Mouse (Mus musculus) right cerebral cortex, postnatal 10 days (tissue): ENCODE results near the gene Prune2.

ENCODE experiments used
- DNase-seq, 2 experiments: peaks; one replicate each; pipeline ENCODE4 v3.0.0; 2021; ENCODE audit warnings: low spot score in 2 of 2

Gene Prune2

DNA sequence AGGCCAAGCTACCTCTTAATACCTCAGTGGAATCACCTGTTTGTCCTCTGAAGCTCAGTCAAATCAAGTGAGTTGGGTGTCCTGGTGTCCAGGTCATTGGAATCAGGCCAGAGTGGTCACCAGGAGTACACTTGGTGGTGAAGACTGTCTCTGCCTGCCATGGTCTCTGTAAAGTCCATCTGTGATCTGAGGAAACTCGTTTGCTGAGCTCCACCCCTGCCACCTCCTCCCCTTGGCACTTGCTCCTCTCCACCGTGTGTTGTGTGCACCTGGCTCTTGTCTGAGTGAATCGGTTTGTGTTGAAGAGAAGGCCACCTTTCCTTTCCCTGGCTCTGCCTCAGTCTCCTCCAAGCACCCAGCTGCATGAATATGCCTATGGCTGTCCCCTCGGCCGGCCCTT lies 238.8 kb downstream of the Prune2 start:
- DNase-seq: no peak

- DNase-seq: no peak
Observed at GRCm38 (mm10) chr19:17199059-17199458, 243.1 kb downstream of the Prune2 start.

GRCm38 (mm10) chr19:17207141-17207540 lies 251.2 kb downstream of the Prune2 start:
- no peak for DNase-seq

GRCm38 (mm10) chr19:17210541-17210940 lies 254.6 kb downstream of the Prune2 start:
- no peak for DNase-seq

DNA sequence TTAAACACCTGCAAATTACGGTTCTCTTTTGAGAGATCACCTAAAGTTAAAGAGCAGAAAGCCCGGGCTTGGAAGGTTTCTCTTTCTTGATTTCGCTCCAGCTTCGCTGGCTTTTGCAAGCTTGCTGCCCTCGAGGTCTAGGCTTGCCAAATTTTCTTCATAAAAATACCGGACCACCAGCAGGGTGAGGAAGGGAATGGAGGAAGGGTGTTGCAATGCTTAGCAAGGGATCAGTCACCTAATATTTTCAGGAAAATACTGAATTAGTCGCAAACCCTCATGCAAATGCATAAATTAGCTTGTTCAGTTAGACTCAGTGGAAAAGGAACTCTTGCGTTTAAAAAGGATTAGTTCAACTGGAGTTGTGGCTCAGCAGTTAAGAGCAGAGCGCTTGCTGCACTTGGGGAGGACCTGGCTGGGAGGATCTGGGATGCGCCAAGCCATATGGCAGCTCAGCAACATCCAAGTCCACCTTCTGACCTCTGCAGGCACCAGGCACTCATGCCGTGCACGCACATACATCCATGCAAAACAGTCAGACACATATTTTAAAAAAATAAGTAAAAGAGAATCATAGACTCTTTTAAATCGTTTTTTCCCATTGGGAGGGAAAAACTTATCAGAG lies 259.1 kb downstream of the Prune2 start:
- no peak for DNase-seq

DNA sequence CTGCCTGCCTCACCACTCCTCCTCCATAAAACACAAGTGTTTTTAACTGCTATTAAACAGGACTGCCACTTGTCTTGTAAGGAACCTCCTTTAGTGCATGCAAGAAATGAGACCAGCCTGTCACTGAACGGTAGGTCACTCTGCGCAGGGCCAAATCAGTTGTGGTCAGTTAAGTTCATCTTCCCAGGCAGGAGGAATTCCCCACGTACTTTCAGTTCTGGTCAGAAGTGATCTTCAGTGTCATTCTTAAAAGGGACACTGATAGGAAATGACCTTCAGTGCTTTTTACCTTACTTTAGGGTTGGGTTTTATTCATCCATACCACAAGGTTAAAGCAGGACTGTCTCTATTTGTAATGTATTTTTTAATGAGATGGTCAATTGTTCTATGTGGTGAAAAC lies 262.3 kb downstream of the Prune2 start:
- no peak for DNase-seq

- DNase-seq: no peak
Observed at GRCm38 (mm10) chr19:17223801-17224200, 267.9 kb downstream of the Prune2 start.

DNA sequence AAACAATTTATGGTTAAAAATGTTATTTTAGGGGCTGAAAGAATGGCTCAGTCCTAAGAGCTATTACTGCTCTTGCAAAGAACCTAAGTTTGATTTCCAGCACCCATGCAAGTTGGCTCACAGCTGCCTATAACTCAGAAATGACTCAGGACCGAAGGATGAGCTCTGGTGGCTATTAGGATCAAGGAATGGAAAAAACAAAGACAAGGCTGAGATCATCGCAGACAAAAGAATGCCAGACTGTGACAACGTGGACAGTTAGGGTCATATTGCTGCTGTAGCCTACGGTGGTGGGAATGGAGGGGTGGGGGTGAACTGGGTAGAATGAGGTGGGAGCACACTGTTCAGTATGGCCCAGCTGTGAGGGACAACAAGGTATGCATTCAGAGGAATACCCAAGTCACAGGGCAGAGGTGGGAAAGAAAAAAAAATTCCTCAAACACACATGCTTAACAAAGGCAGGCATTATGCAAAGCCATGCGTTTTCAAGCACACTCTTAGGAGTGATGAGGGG lies 269.7 kb downstream of the Prune2 start:
- no peak for DNase-seq

DNA sequence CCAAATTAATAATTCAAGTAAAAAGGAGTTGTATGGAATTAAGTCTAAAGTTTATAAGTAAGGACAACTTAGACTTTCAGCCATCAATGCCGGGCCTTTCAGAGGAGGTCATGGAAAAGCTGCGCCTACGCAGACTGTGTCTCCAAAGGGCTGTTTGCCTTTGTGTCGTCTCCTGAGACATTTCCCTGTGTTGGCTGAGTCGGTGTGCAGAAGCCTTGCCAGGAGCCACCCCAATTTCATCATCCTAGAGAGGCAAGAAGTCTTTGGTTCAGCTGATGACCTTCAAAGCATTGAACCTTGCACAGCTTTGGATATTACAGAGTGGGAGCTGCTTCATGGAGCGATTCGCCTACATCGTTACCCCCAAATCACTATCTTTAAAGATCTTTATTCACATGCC lies 270.2 kb downstream of the Prune2 start:
- DNase-seq: no peak

DNA sequence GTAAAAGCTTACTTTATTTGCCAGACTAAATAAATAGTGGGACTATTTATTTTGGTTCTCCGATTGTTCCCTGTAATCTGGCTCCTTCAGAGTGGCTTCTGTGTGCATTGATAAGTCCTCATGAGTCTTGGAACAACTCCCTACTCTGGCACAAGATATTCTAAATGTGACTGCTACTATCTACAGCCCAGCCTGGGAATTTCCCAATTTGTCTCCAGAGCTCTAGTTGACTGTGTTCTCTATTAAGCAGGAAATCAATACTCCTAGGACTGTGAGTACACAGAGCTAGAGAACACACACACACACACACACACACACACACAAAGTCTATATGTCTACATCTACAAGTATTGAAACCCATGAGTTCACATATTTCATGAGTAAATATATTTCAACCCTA lies 274.1 kb downstream of the Prune2 start:
- no peak for DNase-seq

DNA sequence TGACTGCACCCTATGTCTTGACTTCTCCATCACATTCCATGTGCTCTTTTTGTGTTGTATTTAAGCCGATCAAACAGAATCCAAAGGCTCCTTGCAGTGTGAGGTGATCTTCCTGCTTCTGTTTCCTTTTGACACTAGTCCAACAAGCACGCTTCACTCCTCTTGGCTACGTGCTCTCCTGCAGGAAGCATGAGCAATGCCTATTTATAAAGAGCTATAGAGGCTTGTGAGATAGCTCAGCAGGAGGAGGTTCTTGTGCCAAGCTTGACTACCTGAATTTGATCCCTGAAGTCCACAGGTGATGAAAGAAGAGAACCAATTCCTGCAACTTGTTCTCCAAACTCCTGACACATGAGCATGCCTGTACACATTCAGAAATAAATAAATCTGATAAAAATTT lies 282.6 kb downstream of the Prune2 start:
- DNase-seq: no peak

GRCm38 (mm10) chr19:17240170-17241077 lies 284.5 kb downstream of the Prune2 start:
- no peak for DNase-seq

GRCm38 (mm10) chr19:17241206-17241605 lies 285.3 kb downstream of the Prune2 start:
- no peak for DNase-seq

GRCm38 (mm10) chr19:17242962-17243361 lies 287.0 kb downstream of the Prune2 start:
- no peak for DNase-seq

DNA sequence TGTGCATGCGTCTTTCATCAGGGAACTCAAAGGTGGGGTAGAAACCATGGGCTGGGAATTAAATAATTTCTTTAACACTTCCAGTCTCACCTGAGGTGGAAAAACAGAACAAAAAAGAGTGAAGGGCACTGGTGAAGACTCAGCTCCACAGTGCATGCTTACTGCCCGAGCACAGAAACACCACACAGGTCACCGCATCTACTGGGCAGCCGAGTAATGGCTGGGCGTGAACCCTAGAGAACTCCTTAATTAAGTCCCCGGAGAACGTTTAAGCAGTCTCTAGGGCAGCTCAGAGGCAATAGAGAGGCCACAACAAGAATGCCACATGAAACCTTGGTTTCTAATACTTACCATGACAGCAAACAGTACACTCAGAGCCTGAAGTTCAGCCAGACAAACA lies 288.6 kb downstream of the Prune2 start:
- no peak for DNase-seq

DNA sequence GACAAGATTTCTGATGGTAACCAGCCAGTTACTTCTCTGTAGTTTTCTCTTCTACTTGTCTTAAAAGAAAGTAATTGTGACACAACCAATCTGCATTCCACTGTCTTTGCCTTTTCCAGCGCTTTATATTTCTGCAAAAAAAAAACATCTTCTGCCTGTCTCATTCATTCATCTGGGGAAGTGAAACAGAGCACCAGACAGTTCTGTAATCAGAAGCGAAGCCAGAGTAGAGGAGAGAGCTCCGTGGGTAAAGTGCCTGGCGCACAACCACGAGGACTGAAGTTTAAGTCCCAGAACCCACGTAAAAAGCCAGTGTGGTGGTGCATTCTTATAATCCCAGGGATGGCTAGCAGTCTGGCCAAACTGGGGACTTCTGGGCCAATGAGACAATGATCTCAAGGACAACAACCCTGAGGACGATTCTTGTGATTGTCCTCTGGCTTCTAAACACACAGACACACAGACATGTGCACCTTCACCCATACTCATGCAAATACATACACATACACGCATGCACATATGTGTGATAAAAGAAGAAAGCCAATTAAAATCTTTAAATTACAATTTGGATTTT lies 291.5 kb downstream of the Prune2 start:
- no peak for DNase-seq

- no peak for DNase-seq
Observed at GRCm38 (mm10) chr19:17249691-17250090, 293.8 kb downstream of the Prune2 start.

GRCm38 (mm10) chr19:17250801-17251200 lies 294.9 kb downstream of the Prune2 start:
- DNase-seq: no peak

- DNase-seq: no peak
Observed at GRCm38 (mm10) chr19:17251453-17251852, 295.5 kb downstream of the Prune2 start.

DNA sequence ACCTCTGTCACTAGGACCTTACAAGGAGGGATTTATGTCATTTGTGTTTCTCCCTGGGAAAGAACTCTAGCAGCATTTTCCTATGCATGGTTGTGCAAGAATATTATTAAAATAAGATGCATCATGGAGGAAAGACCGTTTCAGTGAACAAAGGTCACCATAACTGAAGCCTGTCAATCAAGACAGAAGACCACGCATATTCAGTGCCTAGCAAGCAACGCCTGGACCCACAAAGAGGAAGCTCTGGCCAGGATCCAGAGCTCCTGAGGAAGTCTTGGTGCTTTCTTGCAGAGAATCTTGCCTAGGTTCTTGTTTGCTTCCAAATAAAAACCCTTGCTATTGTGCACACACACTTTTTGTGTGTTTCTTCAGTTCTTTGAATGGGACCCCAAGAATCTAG lies 296.9 kb downstream of the Prune2 start:
- no peak for DNase-seq

DNA sequence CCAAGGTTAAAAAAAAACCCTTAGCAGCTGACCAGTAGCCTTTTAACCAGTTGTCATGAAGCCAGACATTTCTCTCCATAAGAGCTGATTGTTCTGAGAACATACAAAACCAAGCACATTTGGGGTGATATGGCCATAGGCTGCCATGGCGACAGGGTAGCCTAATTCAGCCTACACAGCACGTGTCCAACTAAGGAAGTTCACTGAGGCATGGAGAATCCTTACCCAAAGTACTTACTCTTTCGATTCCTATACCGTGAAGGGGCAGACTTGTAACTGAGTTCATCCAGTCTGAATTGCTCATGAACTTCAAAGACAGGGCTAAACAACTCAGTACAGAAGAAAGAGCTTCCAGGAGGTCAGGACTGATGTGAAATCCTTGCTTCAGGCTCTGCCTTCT lies 299.6 kb downstream of the Prune2 start:
- no peak for DNase-seq

DNA sequence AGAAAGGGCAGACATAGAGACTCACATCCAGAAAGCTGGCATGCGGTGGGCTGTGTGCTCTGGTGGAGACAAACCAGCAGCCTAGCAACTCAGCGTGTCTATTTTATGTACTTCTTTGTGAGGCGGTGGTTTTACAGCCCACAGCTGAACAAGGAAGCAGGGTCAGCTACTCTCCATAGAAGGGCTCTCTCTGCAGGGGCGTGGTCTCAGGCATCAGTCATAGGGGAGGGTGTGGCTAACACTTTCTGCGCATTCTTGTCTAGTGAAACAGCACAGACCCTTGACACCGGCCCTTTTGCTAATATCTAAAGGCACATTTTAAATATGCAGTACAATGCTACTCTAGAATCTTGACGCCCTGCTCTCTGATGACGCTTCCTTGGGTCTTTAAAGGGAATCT lies 300.5 kb downstream of the Prune2 start:
- DNase-seq: no peak

DNA sequence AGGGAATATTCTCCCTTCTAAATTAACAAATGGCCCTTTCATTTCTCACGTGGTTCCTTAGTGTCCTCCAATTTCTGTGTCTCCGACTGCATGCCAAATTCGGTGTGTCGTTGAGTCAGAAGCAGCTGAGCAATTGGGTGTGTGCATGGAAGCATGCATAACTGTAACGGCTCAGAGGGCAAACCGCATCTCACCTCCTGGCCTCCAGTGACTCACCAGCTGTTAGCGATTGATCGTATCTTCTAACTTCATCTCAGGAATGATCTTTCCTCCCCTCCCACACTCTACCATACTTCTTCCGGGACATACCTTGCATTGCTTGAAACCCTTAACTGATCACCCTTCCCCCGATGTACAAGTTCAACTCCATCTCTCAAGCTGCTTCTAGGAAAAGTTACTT lies 300.9 kb downstream of the Prune2 start:
- DNase-seq: no peak
